Mouse (Mus musculus) midbrain, embryonic 10.5 days (tissue): ENCODE results near the gene Ikzf2. TPM values are rescaled to one million over a fixed set of nuclear protein-coding genes. Genes with fewer than 3 reads are reported as not detected.

Experiments used
- DNase-seq: peaks from one replicate; pipeline ENCODE4 v3.0.0-alpha.2; 2017; ENCODE audit warnings: low spot score
- H3K27ac ChIP-seq: fragments of 300-500 bp; sonication (generic); replicated peaks from 2 replicates; pipeline ENCODE4 v1.5.1; 2016; ENCODE audit warnings: mild to moderate bottlenecking
- H3K27me3 ChIP-seq: fragments of 300-500 bp; sonication (generic); 2 replicates; pipeline ENCODE4 v1.6.1; 2016; ENCODE audit warnings: low read depth, mild to moderate bottlenecking; ENCODE audit not compliant: poor library complexity, severe bottlenecking
- H3K36me3 ChIP-seq: fragments of 300-500 bp; sonication (generic); 2 replicates; pipeline ENCODE4 v1.6.1; 2016; ENCODE audit warnings: mild to moderate bottlenecking, moderate library complexity
- H3K4me1 ChIP-seq: fragments of 300-500 bp; sonication (generic); 2 replicates; pipeline ENCODE4 v1.6.1; 2016
- H3K4me3 ChIP-seq: fragments of 300-500 bp; sonication (generic); 2 replicates; pipeline ENCODE4 v1.5.1; 2016; ENCODE audit warnings: mild to moderate bottlenecking, moderate library complexity
- H3K9me3 ChIP-seq: fragments of 300-500 bp; sonication (generic); replicated peaks from 2 replicates; pipeline ENCODE4 v1.6.1; 2016; ENCODE audit warnings: mild to moderate bottlenecking
- WGBS: fragments of 180-500 bp; shearing (Covaris S2); methylation state at CpG from one replicate; pipeline ENCODE4 v1.1.7; 2016; 5-methylcytosine and 5-hydroxymethylcytosine counted together
- polyA plus RNA-seq: library from polyadenylated mRNA; unstranded; fragments of >200 nt; fragmentation: Nextera tagmentation; extraction: Ambion mirVana; gene quantifications from 2 replicates; pipeline ENCODE4 v1.2.1, GENCODE M21; 2016

Ikzf2 gene
- polyA plus RNA-seq, 1 experiment from 2014 or later = 6.5 TPM

DNA sequence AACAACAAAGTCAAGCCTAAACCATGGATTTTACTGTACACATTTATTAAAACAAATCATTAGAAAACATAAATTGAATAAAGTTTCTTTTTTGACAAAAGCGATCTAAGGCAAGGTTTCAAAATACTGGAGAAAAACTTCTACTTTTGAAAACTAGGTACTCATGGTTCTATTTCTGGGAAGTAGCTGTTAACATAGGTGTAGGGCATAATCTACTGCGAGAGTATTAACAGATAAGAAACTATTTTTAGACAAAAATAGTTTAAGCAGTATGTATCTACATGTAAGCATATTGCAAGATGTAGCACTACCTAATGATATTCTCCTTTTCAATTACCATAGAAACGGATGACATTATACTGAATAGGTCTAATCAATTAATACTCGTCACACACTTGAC, 137.1 kb downstream of the Ikzf2 start:
- no peak for DNase-seq

DNA sequence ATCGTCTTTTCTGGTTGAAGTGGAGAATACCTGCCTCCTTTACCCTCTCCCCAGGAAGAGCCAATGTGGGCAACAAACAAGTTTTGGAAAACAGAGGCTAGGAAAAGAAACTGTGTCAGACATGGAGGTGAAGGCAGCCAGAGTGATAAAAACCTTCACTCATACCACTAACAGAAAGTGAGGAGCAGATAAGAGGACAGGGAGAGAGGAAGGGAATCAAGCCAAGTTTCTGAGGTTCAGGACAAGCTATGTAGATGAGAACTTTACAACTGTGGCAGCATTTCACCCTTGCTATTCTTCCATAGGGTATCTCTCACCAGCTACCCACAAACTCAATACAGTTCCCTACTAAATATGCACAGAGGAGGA, 141.2 kb downstream of the Ikzf2 start:
- WGBS = 98% methylated on average over 1 of the region's 1 CpGs
- no peak overlapping the region for H3K27ac ChIP-seq
- no peak overlapping the region for H3K4me3 ChIP-seq
- H3K9me3 ChIP-seq = no peaks in the 10 kb centered on the region
- H3K4me1 ChIP-seq = peaks cover 8% of the 10 kb centered on the region; the same call in 1 of the 2 replicates
- H3K36me3 ChIP-seq = no peaks in the 10 kb centered on the region
- H3K27me3 ChIP-seq = no peaks in the 10 kb centered on the region
- DNase-seq = no peak

More for the DNA sequence above, 137.1 kb downstream of the Ikzf2 start:
- H3K4me3 ChIP-seq = no peak overlapping the region
- WGBS = 90% methylated on average over 4 of the region's 4 CpGs
- H3K27me3 ChIP-seq = no peaks in the 10 kb centered on the region
- no peaks in the 10 kb centered on the region for H3K36me3 ChIP-seq
- peaks cover 12% of the 10 kb centered on the region; the same call in 1 of the 2 replicates for H3K4me1 ChIP-seq
- no peak overlapping the region for H3K27ac ChIP-seq
- no peaks in the 10 kb centered on the region for H3K9me3 ChIP-seq

DNA sequence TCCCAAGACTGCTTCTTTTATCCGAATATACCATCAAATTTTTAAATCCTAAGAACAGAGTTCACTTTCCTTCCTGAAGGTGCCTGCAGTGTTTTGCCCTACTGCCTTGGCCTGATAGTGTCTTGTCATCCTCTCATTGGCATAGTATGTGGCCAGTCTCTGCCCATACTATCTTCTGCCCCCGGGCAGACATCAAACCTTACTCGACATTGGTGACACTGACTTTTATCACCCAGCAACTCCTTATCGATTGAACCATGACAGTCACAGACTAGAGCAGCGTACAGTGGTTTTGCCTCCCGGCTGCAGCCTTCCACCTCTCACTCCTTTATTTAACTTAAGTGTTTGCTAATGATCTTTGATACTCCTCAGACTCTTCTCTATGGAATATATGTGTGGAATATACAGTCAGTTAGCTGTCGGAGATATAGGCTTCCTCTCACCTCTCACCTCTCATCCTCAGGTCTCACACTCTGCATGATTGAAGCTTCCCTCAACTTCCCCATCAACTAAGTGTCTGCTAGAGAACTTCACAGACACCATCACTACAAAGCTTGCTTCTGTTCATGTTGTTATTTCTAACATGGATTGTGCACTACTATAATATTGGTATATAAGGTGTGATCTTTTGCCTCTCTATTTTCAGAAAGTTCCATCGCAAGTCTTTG, 141.7 kb downstream of the Ikzf2 start:
- peaks cover 8% of the 10 kb centered on the region; the same call in 1 of the 2 replicates for H3K4me1 ChIP-seq
- H3K27me3 ChIP-seq = no peaks in the 10 kb centered on the region
- H3K4me3 ChIP-seq = no peak overlapping the region
- no peak overlapping the region for H3K27ac ChIP-seq
- no peaks in the 10 kb centered on the region for H3K9me3 ChIP-seq
- WGBS = 91% methylated on average over 8 of the region's 8 CpGs
- no peak for DNase-seq
- H3K36me3 ChIP-seq = no peaks in the 10 kb centered on the region

DNA sequence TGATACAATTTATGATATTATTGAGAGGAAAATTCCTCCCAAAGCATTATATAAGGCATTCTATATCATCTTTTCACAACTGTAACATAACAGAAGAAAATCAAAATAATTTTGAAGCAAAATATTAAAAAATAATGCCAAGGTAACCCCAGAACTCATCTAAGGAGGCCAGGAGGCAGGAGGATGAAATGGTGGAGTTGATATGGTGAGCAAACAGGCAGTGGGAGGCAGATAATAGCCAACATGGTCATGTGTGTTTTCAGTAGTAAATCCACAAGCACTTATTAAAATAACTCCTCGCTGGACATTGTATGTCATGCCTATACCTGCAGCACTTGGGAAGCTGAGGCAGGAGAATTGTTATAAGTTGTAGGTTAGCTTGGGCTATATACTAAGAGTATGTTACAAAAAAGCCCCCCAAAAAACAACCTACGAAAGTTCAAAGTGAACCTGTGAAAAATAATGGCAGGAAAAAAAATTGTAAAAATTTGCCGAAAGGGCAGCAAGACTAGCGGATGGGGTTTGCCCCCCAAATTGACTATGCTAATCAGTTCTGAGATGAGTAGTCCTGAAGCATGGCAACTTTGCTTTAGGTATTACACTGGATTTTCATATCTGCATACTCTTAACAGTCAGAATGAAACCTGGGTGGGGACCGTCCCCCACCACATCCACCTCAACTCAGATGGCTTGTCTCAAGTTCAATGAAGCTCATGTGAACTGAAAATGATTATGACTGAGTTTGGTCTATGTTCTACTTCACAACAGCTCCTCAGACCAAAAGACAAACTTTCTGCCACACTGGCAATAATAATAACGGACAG, 143.1 kb downstream of the Ikzf2 start:
- H3K4me1 ChIP-seq = peaks cover 10% of the 10 kb centered on the region
- no peaks in the 10 kb centered on the region for H3K27me3 ChIP-seq
- DNase-seq = no peak
- no peaks in the 10 kb centered on the region for H3K9me3 ChIP-seq
- H3K27ac ChIP-seq = no peak overlapping the region
- no peak overlapping the region for H3K4me3 ChIP-seq
- 93% methylated on average over 6 of the region's 6 CpGs for WGBS
- H3K36me3 ChIP-seq = peaks cover 2% of the 10 kb centered on the region

DNA sequence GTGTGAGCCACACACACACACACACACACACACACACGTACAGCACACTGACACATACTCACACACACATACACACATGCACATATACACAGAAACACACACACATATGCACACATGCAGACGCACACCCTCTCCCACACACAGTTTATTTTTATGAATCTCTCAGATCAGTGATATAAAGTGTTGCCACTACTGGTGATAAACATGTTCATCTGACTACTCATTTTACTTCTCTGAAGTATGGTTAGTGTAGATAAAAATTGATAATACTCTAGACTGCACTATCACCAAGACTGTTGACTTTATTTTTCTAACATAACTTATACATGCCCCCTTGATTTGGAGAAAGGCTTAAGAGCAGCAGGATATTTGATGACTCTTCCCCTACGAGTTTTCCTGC, 144.5 kb downstream of the Ikzf2 start:
- no peak for DNase-seq
- no peak overlapping the region for H3K27ac ChIP-seq
- H3K27me3 ChIP-seq = no peaks in the 10 kb centered on the region
- no peak overlapping the region for H3K4me3 ChIP-seq
- peaks cover 9% of the 10 kb centered on the region for H3K36me3 ChIP-seq
- peaks cover 9% of the 10 kb centered on the region for H3K4me1 ChIP-seq
- 81% methylated on average over 3 of the region's 3 CpGs for WGBS
- no peaks in the 10 kb centered on the region for H3K9me3 ChIP-seq

DNA sequence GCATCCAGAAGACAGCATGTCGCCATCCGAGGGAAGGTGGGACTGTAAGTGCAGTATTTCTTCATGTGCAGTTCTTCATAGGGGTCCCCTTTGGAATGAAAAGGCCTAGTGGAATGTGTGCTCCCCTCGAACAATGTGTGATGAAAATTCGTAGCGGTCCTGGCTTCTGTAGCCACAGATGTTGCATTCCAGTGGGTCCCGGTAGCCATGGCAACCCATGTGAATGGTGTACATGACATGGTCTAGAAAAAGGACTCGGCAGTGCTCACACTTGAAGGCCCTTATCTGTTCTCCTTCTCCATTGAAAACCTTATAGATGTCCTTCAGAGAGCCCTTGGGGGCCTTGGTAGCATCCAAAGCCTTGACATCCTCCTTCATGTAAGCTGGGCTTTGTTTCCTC, 148.4 kb downstream of the Ikzf2 start:
- Histone ChIP-seq H3K9me3 (no peaks in the 10 kb centered on the region), H3K4me1 (peaks cover 9% of the 10 kb centered on the region), H3K27me3 (no peaks in the 10 kb centered on the region), H3K36me3 (peaks cover 9% of the 10 kb centered on the region), H3K27ac (0 out of 2 replicates have a peak overlapping the region, but pooled peaks have one; percentile 0), H3K4me3 (no peak overlapping the region)
- 58% methylated on average over 7 of the region's 7 CpGs for WGBS
- DNase-seq = peak; percentile 51

DNA sequence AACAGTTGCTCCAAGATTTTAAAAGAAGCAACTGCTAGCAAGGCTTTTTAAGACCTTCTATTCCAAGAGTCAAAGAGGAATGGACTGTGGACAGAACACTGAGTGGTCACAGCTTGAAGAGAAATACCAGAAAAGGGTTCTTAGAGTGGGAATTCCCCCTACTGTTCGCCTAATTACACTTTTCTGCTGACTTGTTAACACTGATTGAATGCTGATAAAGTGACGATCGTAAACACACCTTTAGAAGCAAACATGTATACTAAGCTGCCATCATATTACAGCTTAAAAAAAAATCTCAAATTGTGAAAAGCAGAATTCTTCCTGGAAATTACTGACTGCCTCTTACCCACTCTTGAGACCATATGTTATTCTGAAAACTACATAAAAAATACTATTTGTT, 149.4 kb downstream of the Ikzf2 start:
- 64% methylated on average over 3 of the region's 3 CpGs for WGBS
- Histone ChIP-seq H3K4me3 (no peak overlapping the region), H3K27ac (no peak overlapping the region), H3K9me3 (no peaks in the 10 kb centered on the region), H3K36me3 (peaks cover 9% of the 10 kb centered on the region), H3K27me3 (no peaks in the 10 kb centered on the region), H3K4me1 (peaks cover 9% of the 10 kb centered on the region)
- no peak for DNase-seq

DNA sequence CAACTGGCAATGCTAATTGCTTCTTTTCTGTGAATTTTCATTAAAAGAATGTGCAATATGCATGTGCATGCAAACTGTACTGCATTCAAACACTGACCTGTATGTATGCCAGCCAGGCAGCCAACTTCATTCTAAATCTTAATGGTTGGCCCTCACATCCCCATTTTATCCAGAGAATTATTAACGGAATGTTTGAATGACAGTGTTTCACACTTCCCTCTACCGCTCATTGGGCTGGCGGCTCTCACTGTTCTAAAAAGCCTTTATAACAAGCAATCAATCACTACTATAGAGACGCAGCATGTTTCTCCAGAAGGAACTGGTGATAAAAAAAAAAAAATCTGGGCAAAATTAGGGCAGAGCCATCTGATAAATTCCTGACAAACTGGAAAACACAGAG, 151.5 kb downstream of the Ikzf2 start:
- Histone ChIP-seq H3K36me3 (peaks cover 9% of the 10 kb centered on the region), H3K9me3 (no peaks in the 10 kb centered on the region), H3K27ac (no peak overlapping the region), H3K4me3 (no peak overlapping the region), H3K27me3 (no peaks in the 10 kb centered on the region), H3K4me1 (peaks cover 9% of the 10 kb centered on the region)
- 92% methylated on average over 4 of the region's 4 CpGs for WGBS
- no peak for DNase-seq

DNA sequence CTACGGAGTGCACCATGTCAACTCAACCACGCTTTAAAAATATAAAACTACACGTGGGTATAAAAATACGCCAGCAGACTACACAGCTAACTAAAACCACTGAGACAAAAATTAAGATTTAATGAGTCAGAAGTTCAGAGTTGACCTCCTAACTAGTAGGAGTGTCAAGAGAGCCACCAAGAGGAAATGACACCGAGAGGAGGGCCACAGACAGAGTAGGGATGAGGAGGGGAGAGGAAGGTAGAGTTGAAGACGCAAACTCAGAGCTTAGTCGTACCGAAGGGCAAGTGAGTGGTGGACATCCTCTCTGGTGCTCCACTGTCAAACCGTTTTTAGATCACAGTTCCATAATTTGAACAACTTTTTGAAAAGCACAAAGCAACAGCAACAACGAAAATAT, 154.0 kb downstream of the Ikzf2 start:
- no peaks in the 10 kb centered on the region for H3K27me3 ChIP-seq
- no peaks in the 10 kb centered on the region for H3K36me3 ChIP-seq
- H3K4me3 ChIP-seq = no peak overlapping the region

DNA sequence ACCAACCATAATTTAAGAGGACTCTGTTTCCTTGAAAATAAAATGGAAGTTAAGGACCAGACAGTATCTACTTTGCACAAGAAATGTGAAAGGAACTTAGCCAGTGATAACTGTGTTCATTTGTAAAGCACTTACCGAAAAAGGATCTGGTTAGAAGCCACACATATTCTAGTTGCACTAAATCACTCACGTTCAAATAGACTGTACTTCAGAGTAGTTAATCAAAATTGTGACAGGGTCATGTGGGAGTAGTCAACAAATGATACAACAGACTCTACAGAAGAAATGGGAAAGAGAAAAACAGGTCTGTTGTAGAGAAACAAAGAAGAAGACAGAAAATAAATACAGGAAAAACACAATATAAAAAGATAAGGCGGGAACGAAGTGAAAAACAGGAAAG, 158.3 kb downstream of the Ikzf2 start:
- Histone ChIP-seq H3K9me3 (no peaks in the 10 kb centered on the region), H3K4me3 (no peak overlapping the region)
- 88% methylated on average over 4 of the region's 4 CpGs for WGBS

More for the DNA sequence above, 154.0 kb downstream of the Ikzf2 start:
- H3K4me1 ChIP-seq = no peaks in the 10 kb centered on the region
- no peaks in the 10 kb centered on the region for H3K9me3 ChIP-seq
- WGBS = 94% methylated on average over 10 of the region's 10 CpGs
- no peak for DNase-seq
- H3K27ac ChIP-seq = no peak overlapping the region

DNA sequence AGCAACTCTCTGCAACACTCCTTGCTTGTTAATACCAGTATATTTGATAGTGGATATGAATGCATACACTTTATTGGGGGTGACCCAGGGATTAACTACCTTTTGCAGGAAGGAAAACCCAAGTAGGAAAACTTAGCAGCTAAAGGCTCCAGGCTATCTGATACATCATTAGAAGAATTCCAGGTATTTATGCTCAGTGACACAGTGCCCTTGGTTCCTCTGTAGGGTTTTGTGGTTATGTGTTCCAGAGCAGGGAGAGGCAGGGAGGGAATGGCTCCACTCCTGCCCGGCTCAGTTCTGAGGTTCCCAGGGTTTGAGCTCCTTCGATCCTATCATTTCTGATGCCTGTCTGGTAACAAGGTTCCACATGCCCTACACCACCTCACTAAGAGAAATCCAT, 165.4 kb downstream of the Ikzf2 start:
- H3K36me3 ChIP-seq = no peaks in the 10 kb centered on the region
- no peak for DNase-seq
- H3K27ac ChIP-seq = no peak overlapping the region
- H3K4me3 ChIP-seq = no peak overlapping the region
- no peaks in the 10 kb centered on the region for H3K4me1 ChIP-seq
- H3K9me3 ChIP-seq = no peaks in the 10 kb centered on the region
- WGBS = 81% methylated on average over 2 of the region's 2 CpGs
- H3K27me3 ChIP-seq = no peaks in the 10 kb centered on the region

More for the DNA sequence above, 158.3 kb downstream of the Ikzf2 start:
- Histone ChIP-seq H3K27ac (no peak overlapping the region), H3K4me1 (no peaks in the 10 kb centered on the region), H3K27me3 (no peaks in the 10 kb centered on the region), H3K36me3 (no peaks in the 10 kb centered on the region)
- DNase-seq = no peak

DNA sequence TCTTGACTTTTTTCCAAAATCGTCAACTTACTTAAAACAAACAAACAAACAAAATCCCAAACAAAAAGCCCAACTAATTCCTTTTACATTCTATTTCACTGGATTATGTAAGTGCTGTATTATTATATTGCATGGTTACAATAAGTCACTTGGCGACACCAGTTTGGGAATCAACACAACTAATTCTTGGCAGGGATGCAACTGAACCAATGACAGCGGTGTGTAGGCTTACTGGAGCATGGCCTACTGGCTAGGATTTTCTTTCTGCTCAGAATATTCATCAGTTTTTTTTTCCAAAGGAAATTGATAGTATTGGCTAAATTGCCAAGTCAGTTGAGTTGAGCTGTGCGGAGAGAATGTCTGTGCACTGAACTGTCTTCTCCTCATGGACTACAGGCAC, 167.7 kb downstream of the Ikzf2 start:
- 95% methylated on average over 4 of the region's 4 CpGs for WGBS
- no peak for DNase-seq
- no peak overlapping the region for H3K27ac ChIP-seq
- no peaks in the 10 kb centered on the region for H3K27me3 ChIP-seq
- H3K36me3 ChIP-seq = no peaks in the 10 kb centered on the region
- H3K4me3 ChIP-seq = no peak overlapping the region
- H3K9me3 ChIP-seq = no peaks in the 10 kb centered on the region
- H3K4me1 ChIP-seq = no peaks in the 10 kb centered on the region; the same call in 1 of the 2 replicates

DNA sequence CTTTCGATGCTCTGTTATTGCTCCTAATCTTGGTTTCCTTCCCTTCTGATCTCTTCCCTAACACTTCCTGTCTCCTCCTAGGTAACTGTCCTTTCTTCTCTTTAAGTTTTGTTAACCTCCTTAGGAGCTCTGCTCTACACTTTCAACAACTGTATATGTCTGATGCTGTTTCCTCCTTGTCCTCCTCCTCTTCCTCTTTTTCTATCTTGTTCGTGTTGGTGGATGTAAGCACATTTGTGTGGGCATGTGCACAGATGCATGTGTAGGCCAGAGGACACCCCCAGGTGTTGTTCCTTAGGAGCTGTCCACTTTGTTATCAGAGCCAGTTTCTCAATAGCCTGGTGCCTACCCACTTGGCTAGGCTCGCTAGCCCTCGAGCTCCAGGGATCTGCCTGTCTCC, 169.0 kb downstream of the Ikzf2 start:
- 88% methylated on average over 4 of the region's 4 CpGs for WGBS
- no peaks in the 10 kb centered on the region for H3K9me3 ChIP-seq
- H3K4me3 ChIP-seq = no peak overlapping the region
- H3K27me3 ChIP-seq = no peaks in the 10 kb centered on the region
- H3K36me3 ChIP-seq = no peaks in the 10 kb centered on the region
- H3K4me1 ChIP-seq = peaks cover 12% of the 10 kb centered on the region
- H3K27ac ChIP-seq = no peak overlapping the region
- no peak for DNase-seq
